Mouse (Mus musculus): ENCODE results near the gene Ccn1. TPM values are rescaled to one million over a fixed set of nuclear protein-coding genes. Genes with fewer than 3 reads are reported as not detected.

The Ccn1 gene
- polyA plus RNA-seq, 2 experiments: 53.5 to 105 TPM

- Histone ChIP-seq H3K9ac (ENCODE audit: low read depth, low read length, severe bottlenecking) (no peak overlapping the region), H3K9me3 (ENCODE audit: control insufficient read depth, low read length) (no peaks in the 10 kb centered on the region), H3K4me3 (replicated peaks; ENCODE audit: low read length) (no peak overlapping the region), H3K27ac (replicated peaks; ENCODE audit: low read depth, low read length) (no peak overlapping the region), H3K4me2 (replicated peaks; ENCODE audit: low read depth, low read length, severe bottlenecking) (no peak overlapping the region), H3K4me1 (ENCODE audit: control insufficient read depth, insufficient read depth, low read length) (peaks cover 18% of the 10 kb centered on the region), H3K36me3 (ENCODE audit: control insufficient read depth, insufficient read depth, low read length) (no peaks in the 10 kb centered on the region), H3K27me3 (ENCODE audit: control insufficient read depth, insufficient read depth, low read length) (no peaks in the 10 kb centered on the region)
- no peak for TF ChIP-seq POLR2A (IDR thresholded peaks at IDR 0.05; ENCODE audit: borderline replicate concordance, extremely low read depth, insufficient read depth, insufficient read length)
- 82% methylated on average over 4 of the region's 4 CpGs for WGBS
- ATAC-seq (ENCODE audit: low FRiP score, low read depth) (no peak), DNase-seq (ENCODE audit: low spot score) (no peak)
Observed at GRCm38 (mm10) chr3:145640583-145640982, 9.2 kb downstream of the Ccn1 start.

GRCm38 (mm10) chr3:145640170-145640569 is 9.6 kb downstream of the Ccn1 start:
- no peaks in the 10 kb centered on the region for H3K36me3 ChIP-seq (ENCODE audit: control insufficient read depth, insufficient read depth, low read length)
- no peaks in the 10 kb centered on the region for H3K27me3 ChIP-seq (ENCODE audit: control insufficient read depth, insufficient read depth, low read length)
- H3K27ac ChIP-seq (replicated peaks; ENCODE audit: low read depth, low read length): no peak overlapping the region
- ATAC-seq (ENCODE audit: low FRiP score, low read depth) (no peak), DNase-seq (ENCODE audit: low spot score) (no peak)
- H3K4me3 ChIP-seq (replicated peaks; ENCODE audit: low read length): no peak overlapping the region
- H3K4me1 ChIP-seq (ENCODE audit: control insufficient read depth, insufficient read depth, low read length): peaks cover 18% of the 10 kb centered on the region
- no peak overlapping the region for H3K9ac ChIP-seq (ENCODE audit: low read depth, low read length, severe bottlenecking)
- TF ChIP-seq POLR2A (IDR thresholded peaks at IDR 0.05; ENCODE audit: borderline replicate concordance, extremely low read depth, insufficient read depth, insufficient read length): no peak
- H3K4me2 ChIP-seq (replicated peaks; ENCODE audit: low read depth, low read length, severe bottlenecking): no peak overlapping the region
- WGBS: 82% methylated on average over 4 of the region's 4 CpGs
- H3K9me3 ChIP-seq (ENCODE audit: control insufficient read depth, low read length): no peaks in the 10 kb centered on the region

GRCm38 (mm10) chr3:145634002-145634710 is 15.6 kb downstream of the Ccn1 start:
- ATAC-seq (ENCODE audit: low FRiP score, low read depth) (no peak), DNase-seq (ENCODE audit: low spot score) (no peak)
- H3K27me3 ChIP-seq (ENCODE audit: control insufficient read depth, insufficient read depth, low read length): no peaks in the 10 kb centered on the region
- no peak overlapping the region for H3K9ac ChIP-seq (ENCODE audit: low read depth, low read length, severe bottlenecking)
- WGBS: 79% methylated on average over 14 of the region's 14 CpGs
- no peaks in the 10 kb centered on the region for H3K36me3 ChIP-seq (ENCODE audit: control insufficient read depth, insufficient read depth, low read length)
- H3K4me3 ChIP-seq (replicated peaks; ENCODE audit: low read length): no peak overlapping the region
- no peak overlapping the region for H3K27ac ChIP-seq (replicated peaks; ENCODE audit: low read depth, low read length)
- no peak for TF ChIP-seq POLR2A (IDR thresholded peaks at IDR 0.05; ENCODE audit: borderline replicate concordance, extremely low read depth, insufficient read depth, insufficient read length)
- no peaks in the 10 kb centered on the region for H3K9me3 ChIP-seq (ENCODE audit: control insufficient read depth, low read length)
- no peak overlapping the region for H3K4me2 ChIP-seq (replicated peaks; ENCODE audit: low read depth, low read length, severe bottlenecking)
- peaks cover 15% of the 10 kb centered on the region for H3K4me1 ChIP-seq (ENCODE audit: control insufficient read depth, insufficient read depth, low read length)

- H3K27ac ChIP-seq (replicated peaks; ENCODE audit: low read depth, low read length): no peak overlapping the region
- H3K9me3 ChIP-seq (ENCODE audit: control insufficient read depth, low read length): no peaks in the 10 kb centered on the region
- TF ChIP-seq POLR2A (IDR thresholded peaks at IDR 0.05; ENCODE audit: borderline replicate concordance, extremely low read depth, insufficient read depth, insufficient read length): no peak
- no peaks in the 10 kb centered on the region for H3K27me3 ChIP-seq (ENCODE audit: control insufficient read depth, insufficient read depth, low read length)
- no peak overlapping the region for H3K4me3 ChIP-seq (replicated peaks; ENCODE audit: low read length)
- peaks cover 8% of the 10 kb centered on the region for H3K4me1 ChIP-seq (ENCODE audit: control insufficient read depth, insufficient read depth, low read length)
- no peak overlapping the region for H3K9ac ChIP-seq (ENCODE audit: low read depth, low read length, severe bottlenecking)
- 19% methylated on average over 6 of the region's 6 CpGs for WGBS
- no peaks in the 10 kb centered on the region for H3K36me3 ChIP-seq (ENCODE audit: control insufficient read depth, insufficient read depth, low read length)
- DNase-seq (ENCODE audit: low spot score) (no peak), ATAC-seq (ENCODE audit: low FRiP score, low read depth) (no peak)
- H3K4me2 ChIP-seq (replicated peaks; ENCODE audit: low read depth, low read length, severe bottlenecking): no peak overlapping the region
Observed at GRCm38 (mm10) chr3:145632888-145633287, 16.9 kb downstream of the Ccn1 start.

DNA sequence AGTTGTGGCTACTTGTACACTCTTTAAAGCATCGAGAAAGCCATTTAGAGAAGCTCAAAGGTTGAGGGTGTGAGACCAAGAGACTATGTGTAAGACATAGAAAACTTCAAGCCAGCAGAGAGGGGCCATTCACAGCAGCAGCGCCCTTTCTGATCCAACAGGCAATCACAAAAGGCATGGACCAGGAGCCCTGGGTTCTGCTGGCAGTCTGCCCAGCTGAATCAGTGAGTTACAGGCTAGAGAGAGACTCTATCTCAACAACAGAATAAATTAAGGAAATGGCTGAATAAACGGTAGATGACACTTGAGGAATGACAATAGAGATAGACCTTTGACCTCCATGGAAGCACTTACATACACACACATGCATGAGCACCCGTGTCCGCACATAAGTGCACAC is 21.1 kb downstream of the Ccn1 start:
- 91% methylated on average over 5 of the region's 5 CpGs for WGBS
- Histone ChIP-seq H3K27ac (replicated peaks; ENCODE audit: low read depth, low read length) (no peak overlapping the region), H3K36me3 (ENCODE audit: control insufficient read depth, insufficient read depth, low read length) (no peaks in the 10 kb centered on the region), H3K9me3 (ENCODE audit: control insufficient read depth, low read length) (no peaks in the 10 kb centered on the region), H3K27me3 (ENCODE audit: control insufficient read depth, insufficient read depth, low read length) (no peaks in the 10 kb centered on the region), H3K4me1 (ENCODE audit: control insufficient read depth, insufficient read depth, low read length) (peaks cover 8% of the 10 kb centered on the region), H3K9ac (ENCODE audit: low read depth, low read length, severe bottlenecking) (no peak overlapping the region), H3K4me3 (replicated peaks; ENCODE audit: low read length) (no peak overlapping the region), H3K4me2 (replicated peaks; ENCODE audit: low read depth, low read length, severe bottlenecking) (no peak overlapping the region)
- DNase-seq (ENCODE audit: low spot score): no peak
- no peak for TF ChIP-seq POLR2A (IDR thresholded peaks at IDR 0.05; ENCODE audit: borderline replicate concordance, extremely low read depth, insufficient read depth, insufficient read length)
- ATAC-seq (ENCODE audit: low FRiP score, low read depth): no peak

Data from limb, embryonic 14.5 days (tissue).